Mouse (Mus musculus): ENCODE data around the gene Lsp1. TPM values are rescaled to one million over a fixed set of nuclear protein-coding genes. Genes with fewer than 3 reads are reported as not detected.

Gene Lsp1
- polyA plus RNA-seq, 1 experiment from 2014 or later: 83.5 TPM

DNA sequence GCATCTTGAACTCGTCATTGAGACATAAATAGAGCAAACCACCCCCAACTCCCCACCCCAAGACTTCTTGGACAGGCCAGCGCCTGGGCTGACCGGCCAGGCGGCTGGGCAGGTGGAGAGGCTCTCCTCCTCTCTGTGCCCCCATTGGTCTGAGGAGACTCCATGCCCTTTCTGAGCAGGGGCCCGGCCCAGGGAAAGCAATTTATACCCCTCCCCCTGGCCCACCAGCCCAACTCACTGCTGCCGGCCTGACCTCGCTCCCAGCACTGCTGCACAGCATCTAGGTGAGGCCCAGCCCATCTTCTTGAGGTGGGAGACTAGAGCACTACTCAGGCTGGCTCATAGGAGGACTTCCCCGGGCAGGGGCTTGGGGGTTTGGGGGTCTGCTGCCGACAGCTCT lies 19.0 kb upstream of the Lsp1 start, which contains the start of gene Tnni2:
TSS of gene Tnni2 (plus strand) at position 224 of the 400 bp plus-strand sequence.
- peak within 1 kb of the TSS; percentile 76 for H3K27ac ChIP-seq (ENCODE audit: low read length)
- no peaks in the 10 kb centered on the region for H3K27me3 ChIP-seq (ENCODE audit: control insufficient read depth, insufficient read depth, low read length)
- no peak within 1 kb of the TSS for H3K4me2 ChIP-seq (ENCODE audit: low read depth, low read length)
- 78% methylated on average over 9 of the region's 9 CpGs for WGBS
- no peaks in the 10 kb centered on the region for H3K36me3 ChIP-seq (ENCODE audit: control insufficient read depth, insufficient read depth)
- no peak within 1 kb of the TSS for H3K4me3 ChIP-seq (ENCODE audit: low read length)
- H3K4me1 ChIP-seq (ENCODE audit: control insufficient read depth, insufficient read depth, low read length): peaks cover 21% of the 10 kb centered on the region
- H3K9ac ChIP-seq (ENCODE audit: low read length): peak within 1 kb of the TSS; percentile 69
- no peaks in the 10 kb centered on the region for H3K9me3 ChIP-seq (replicated peaks; ENCODE audit: control insufficient read depth, low read length)
- ATAC-seq (replicated peaks; ENCODE audit: extremely low read depth, insufficient read depth, low FRiP score): no peak

DNA sequence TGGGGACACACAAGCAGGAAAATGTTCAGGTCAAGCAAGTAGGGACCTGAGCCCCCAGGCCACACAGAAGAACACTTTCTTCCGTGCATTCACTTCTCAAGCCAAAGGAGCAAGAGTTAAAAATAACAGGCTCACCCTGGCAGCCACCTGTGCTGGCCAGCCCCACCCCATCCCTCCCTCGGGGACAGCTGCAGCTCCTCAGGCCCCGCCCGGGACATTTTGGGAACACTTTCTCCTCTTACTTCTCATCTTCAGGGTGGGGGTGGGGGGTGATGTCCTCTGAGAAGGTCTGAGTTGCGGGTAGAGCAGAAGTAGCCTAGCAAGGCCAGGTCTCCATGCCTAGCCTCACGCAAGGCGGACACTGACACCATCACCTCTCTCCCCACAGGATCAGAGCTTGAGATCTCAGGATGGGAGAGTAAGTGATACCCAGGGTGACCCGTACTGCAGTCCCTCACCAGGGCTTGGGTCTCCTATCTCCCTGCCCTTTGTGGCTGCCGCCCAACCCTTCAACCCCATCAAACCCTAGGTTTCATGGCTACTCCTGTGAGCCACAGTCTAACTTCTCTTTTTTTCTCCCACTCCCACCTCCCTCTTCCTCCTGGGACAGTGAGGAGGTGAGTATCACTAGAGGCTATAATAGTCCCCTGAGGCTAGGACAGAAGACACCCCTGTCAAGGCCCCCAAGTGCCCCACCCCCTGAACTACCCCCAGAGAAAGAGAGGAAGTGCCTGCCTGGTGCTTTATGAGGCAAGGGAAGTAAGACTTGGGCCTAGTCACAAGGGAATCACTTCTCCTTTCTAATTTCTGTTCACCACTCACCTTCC lies 18.3 kb upstream of the Lsp1 start:
- WGBS: 64% methylated on average over 9 of the region's 9 CpGs
- H3K4me1 ChIP-seq (ENCODE audit: control insufficient read depth, insufficient read depth, low read length): peaks cover 21% of the 10 kb centered on the region
- H3K9ac ChIP-seq (ENCODE audit: low read length): peak overlapping the region; percentile 51

DNA sequence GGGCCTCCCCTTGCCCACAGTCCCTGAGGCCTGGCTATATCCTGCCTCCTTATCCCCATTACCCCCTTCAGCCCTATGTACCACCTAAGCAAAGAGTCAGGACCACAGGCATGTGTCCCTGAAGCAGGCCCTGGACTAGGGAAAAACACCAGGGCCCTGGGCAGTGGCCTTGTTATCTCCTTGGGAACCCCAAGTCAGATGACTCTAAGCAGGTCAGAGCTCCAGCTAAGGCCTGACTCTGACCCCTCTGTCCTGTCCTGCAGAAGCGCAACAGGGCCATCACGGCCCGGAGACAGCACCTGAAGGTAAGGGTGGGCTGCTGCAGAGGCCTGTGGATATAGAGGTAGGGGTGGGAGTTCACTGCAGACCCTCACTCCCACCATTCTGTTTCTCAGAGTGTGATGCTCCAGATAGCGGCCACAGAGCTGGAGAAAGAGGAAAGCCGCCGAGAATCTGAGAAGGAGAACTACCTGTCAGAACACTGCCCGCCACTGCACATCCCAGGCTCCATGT lies 17.6 kb upstream of the Lsp1 start:
- H3K4me2 ChIP-seq (ENCODE audit: low read depth, low read length): no peak overlapping the region
- H3K9me3 ChIP-seq (replicated peaks; ENCODE audit: control insufficient read depth, low read length): no peaks in the 10 kb centered on the region
- H3K27ac ChIP-seq (ENCODE audit: low read length): 0 out of 2 replicates have a peak overlapping the region, but pooled peaks have one; percentile 30
- H3K4me3 ChIP-seq (ENCODE audit: low read length): no peak overlapping the region
- peaks cover 21% of the 10 kb centered on the region for H3K4me1 ChIP-seq (ENCODE audit: control insufficient read depth, insufficient read depth, low read length)
- 92% methylated on average over 7 of the region's 7 CpGs for WGBS
- H3K9ac ChIP-seq (ENCODE audit: low read length): peak overlapping the region; percentile 25; the same call in 1 of the 2 replicates
- no peaks in the 10 kb centered on the region for H3K36me3 ChIP-seq (ENCODE audit: control insufficient read depth, insufficient read depth)
- ATAC-seq (replicated peaks; ENCODE audit: extremely low read depth, insufficient read depth, low FRiP score): no peak
- no peaks in the 10 kb centered on the region for H3K27me3 ChIP-seq (ENCODE audit: control insufficient read depth, insufficient read depth, low read length)

More for the DNA sequence above, 18.3 kb upstream of the Lsp1 start:
- H3K36me3 ChIP-seq (ENCODE audit: control insufficient read depth, insufficient read depth): no peaks in the 10 kb centered on the region
- H3K4me2 ChIP-seq (ENCODE audit: low read depth, low read length): no peak overlapping the region
- H3K27me3 ChIP-seq (ENCODE audit: control insufficient read depth, insufficient read depth, low read length): no peaks in the 10 kb centered on the region
- no peaks in the 10 kb centered on the region for H3K9me3 ChIP-seq (replicated peaks; ENCODE audit: control insufficient read depth, low read length)
- ATAC-seq (replicated peaks; ENCODE audit: extremely low read depth, insufficient read depth, low FRiP score): no peak
- no peak overlapping the region for H3K4me3 ChIP-seq (ENCODE audit: low read length)
- peak overlapping the region; percentile 76 for H3K27ac ChIP-seq (ENCODE audit: low read length)

DNA sequence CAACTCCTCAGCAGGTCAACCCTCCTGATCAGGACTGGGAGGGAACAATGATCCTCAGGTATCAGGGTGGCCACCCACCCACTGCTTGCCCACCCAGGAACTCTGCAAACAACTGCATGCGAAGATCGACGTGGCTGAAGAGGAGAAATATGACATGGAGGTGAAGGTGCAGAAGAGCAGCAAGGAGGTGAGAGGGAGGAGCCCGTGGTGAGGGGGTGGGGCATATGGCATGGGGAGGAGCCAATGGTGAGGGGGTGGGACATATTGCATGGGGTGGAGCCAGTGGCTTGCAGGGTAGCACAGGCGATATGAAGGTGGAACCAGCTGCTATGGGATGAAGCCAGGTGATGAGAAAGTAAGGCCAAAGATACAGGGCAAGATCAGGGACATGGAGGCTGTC lies 17.1 kb upstream of the Lsp1 start:
- Histone ChIP-seq H3K36me3 (ENCODE audit: control insufficient read depth, insufficient read depth) (no peaks in the 10 kb centered on the region), H3K4me2 (ENCODE audit: low read depth, low read length) (no peak overlapping the region), H3K9ac (ENCODE audit: low read length) (no peak overlapping the region), H3K27me3 (ENCODE audit: control insufficient read depth, insufficient read depth, low read length) (no peaks in the 10 kb centered on the region), H3K4me3 (ENCODE audit: low read length) (no peak overlapping the region), H3K4me1 (ENCODE audit: control insufficient read depth, insufficient read depth, low read length) (peaks cover 21% of the 10 kb centered on the region), H3K9me3 (replicated peaks; ENCODE audit: control insufficient read depth, low read length) (no peaks in the 10 kb centered on the region), H3K27ac (ENCODE audit: low read length) (no peak overlapping the region)
- no peak for ATAC-seq (replicated peaks; ENCODE audit: extremely low read depth, insufficient read depth, low FRiP score)
- 90% methylated on average over 5 of the region's 5 CpGs for WGBS

DNA sequence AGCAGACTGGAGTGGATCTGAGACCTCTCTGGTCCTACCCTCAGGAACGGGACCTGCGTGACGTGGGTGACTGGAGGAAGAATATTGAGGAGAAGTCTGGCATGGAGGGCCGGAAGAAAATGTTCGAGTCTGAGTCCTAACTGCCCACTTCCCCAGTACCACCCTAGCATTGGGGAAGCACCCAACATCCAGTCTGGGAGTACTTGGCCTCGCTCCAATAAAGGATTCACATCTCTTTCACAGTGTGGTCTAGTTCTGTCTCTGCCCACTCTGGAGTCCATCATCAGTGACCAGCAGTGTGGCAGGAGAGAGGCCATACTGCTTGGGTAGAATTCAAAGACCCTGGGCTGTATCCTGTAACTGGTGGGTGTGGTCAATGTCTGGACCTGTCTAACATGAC lies 16.4 kb upstream of the Lsp1 start:
- Histone ChIP-seq H3K4me1 (ENCODE audit: control insufficient read depth, insufficient read depth, low read length) (peaks cover 25% of the 10 kb centered on the region), H3K27me3 (ENCODE audit: control insufficient read depth, insufficient read depth, low read length) (no peaks in the 10 kb centered on the region), H3K9ac (ENCODE audit: low read length) (no peak overlapping the region), H3K27ac (ENCODE audit: low read length) (no peak overlapping the region), H3K36me3 (ENCODE audit: control insufficient read depth, insufficient read depth) (no peaks in the 10 kb centered on the region), H3K4me2 (ENCODE audit: low read depth, low read length) (no peak overlapping the region), H3K4me3 (ENCODE audit: low read length) (no peak overlapping the region), H3K9me3 (replicated peaks; ENCODE audit: control insufficient read depth, low read length) (no peaks in the 10 kb centered on the region)
- no peak for ATAC-seq (replicated peaks; ENCODE audit: extremely low read depth, insufficient read depth, low FRiP score)
- 96% methylated on average over 6 of the region's 6 CpGs for WGBS

DNA sequence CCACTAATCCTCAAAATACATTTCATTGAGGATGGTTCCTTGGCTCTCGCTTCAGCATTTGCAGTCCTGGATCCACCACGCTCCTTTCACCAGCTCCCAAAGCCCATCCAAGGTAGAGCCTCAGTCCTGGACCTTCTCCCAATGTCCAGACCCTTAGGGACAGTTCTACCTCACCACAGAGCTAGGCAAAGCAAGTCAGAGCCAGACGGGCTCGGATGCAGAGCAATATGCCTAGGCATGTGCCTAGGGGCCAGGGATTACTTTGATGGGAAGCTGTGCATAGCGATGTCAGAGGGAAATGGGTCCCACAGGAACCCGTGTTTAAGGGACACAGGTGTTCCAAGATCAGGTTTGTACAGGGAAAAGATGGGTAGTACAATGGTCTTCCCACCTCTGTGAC lies 15.3 kb upstream of the Lsp1 start:
- no peak overlapping the region for H3K4me3 ChIP-seq (ENCODE audit: low read length)
- no peaks in the 10 kb centered on the region for H3K27me3 ChIP-seq (ENCODE audit: control insufficient read depth, insufficient read depth, low read length)
- 92% methylated on average over 6 of the region's 6 CpGs for WGBS
- no peak overlapping the region for H3K4me2 ChIP-seq (ENCODE audit: low read depth, low read length)
- H3K9ac ChIP-seq (ENCODE audit: low read length): no peak overlapping the region
- H3K4me1 ChIP-seq (ENCODE audit: control insufficient read depth, insufficient read depth, low read length): peaks cover 26% of the 10 kb centered on the region
- H3K36me3 ChIP-seq (ENCODE audit: control insufficient read depth, insufficient read depth): no peaks in the 10 kb centered on the region
- H3K27ac ChIP-seq (ENCODE audit: low read length): no peak overlapping the region
- no peak for ATAC-seq (replicated peaks; ENCODE audit: extremely low read depth, insufficient read depth, low FRiP score)
- no peaks in the 10 kb centered on the region for H3K9me3 ChIP-seq (replicated peaks; ENCODE audit: control insufficient read depth, low read length)

DNA sequence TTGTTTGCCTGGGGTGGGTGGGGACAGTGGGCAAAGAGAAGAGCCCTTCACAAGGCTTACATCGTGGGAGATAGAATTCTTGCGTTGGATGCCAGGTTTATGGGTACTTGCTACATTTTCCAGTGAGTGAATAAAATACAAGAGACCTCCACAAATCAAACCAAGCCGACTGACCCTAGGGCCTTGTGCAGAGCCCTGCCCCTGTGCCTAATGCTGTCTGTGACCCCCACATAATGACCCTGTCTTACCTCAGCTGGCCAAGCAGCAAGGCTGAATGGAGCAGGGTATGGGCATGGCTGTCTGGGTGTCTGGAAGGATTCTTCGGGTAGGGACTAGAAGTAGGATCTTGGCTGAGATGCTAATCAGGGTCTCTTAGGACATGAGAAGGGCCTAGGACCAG lies 14.3 kb upstream of the Lsp1 start:
- H3K4me2 ChIP-seq (ENCODE audit: low read depth, low read length): no peak overlapping the region
- peaks cover 18% of the 10 kb centered on the region for H3K4me1 ChIP-seq (ENCODE audit: control insufficient read depth, insufficient read depth, low read length)
- WGBS: 84% methylated on average over 4 of the region's 4 CpGs
- no peak overlapping the region for H3K4me3 ChIP-seq (ENCODE audit: low read length)
- H3K9me3 ChIP-seq (replicated peaks; ENCODE audit: control insufficient read depth, low read length): no peaks in the 10 kb centered on the region
- H3K27ac ChIP-seq (ENCODE audit: low read length): no peak overlapping the region
- no peak overlapping the region for H3K9ac ChIP-seq (ENCODE audit: low read length)
- H3K36me3 ChIP-seq (ENCODE audit: control insufficient read depth, insufficient read depth): no peaks in the 10 kb centered on the region
- no peaks in the 10 kb centered on the region for H3K27me3 ChIP-seq (ENCODE audit: control insufficient read depth, insufficient read depth, low read length)
- no peak for ATAC-seq (replicated peaks; ENCODE audit: extremely low read depth, insufficient read depth, low FRiP score)

DNA sequence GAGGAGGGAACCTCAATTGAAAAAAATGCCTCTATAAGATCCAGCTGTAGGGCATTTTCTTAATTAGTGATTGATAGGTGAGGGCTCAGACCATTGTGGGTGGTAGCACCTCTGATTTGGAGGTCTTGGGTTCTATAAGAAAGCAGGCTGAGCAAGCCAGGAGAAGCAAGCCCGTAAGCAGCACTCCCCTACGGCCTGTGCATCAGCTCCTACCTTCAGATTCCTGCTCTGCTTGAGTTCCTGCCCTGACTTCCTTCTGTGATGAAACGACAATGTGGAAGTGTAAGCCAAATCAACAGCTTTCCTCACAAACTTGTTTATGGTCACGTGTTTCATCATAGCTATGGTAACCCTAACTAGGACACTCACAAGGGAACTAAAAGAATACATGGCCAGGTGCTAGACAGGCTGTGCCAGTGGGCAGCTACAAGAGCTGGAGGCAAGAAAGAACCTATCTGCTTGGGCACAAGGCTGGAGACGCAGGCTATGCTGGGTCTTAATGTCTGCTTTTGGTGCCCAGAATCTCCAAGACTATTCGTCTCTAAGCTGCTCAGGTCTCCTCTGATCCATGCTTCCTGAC lies 11.5 kb upstream of the Lsp1 start:
- H3K4me3 ChIP-seq (ENCODE audit: low read length): no peak overlapping the region

DNA sequence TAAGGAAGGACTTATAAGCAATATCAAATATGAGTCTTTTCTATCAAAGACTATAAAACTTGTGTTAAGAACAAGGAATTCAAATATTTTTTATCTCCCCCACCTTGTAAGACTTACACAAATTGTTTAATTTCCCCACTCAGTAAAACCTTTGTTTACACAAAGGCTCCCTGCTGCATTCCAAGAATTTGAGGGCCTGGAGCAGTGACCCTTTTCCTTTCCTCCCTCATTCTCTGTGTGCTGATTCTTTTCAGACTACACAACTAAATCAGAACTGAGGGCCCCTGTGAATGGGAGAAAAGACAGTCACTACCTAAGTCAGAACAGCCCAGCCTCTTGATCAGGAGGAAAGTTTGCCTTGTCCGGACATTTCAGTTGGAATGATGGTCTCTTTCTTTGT lies 5.9 kb upstream of the Lsp1 start:
- Histone ChIP-seq H3K9ac (ENCODE audit: low read length) (peak overlapping the region; percentile 40; the same call in 1 of the 2 replicates), H3K9me3 (replicated peaks; ENCODE audit: control insufficient read depth, low read length) (no peaks in the 10 kb centered on the region), H3K4me1 (ENCODE audit: control insufficient read depth, insufficient read depth, low read length) (peaks cover 49% of the 10 kb centered on the region), H3K27me3 (ENCODE audit: control insufficient read depth, insufficient read depth, low read length) (no peaks in the 10 kb centered on the region), H3K36me3 (ENCODE audit: control insufficient read depth, insufficient read depth) (no peaks in the 10 kb centered on the region), H3K27ac (ENCODE audit: low read length) (peak overlapping the region; percentile 95), H3K4me3 (ENCODE audit: low read length) (no peak overlapping the region), H3K4me2 (ENCODE audit: low read depth, low read length) (no peak overlapping the region)
- ATAC-seq (replicated peaks; ENCODE audit: extremely low read depth, insufficient read depth, low FRiP score): no peak
- WGBS: 61% methylated on average over 1 of the region's 1 CpGs

More for the DNA sequence above, 11.5 kb upstream of the Lsp1 start:
- 69% methylated on average over 6 of the region's 6 CpGs for WGBS
- H3K36me3 ChIP-seq (ENCODE audit: control insufficient read depth, insufficient read depth): no peaks in the 10 kb centered on the region
- peaks cover 9% of the 10 kb centered on the region for H3K4me1 ChIP-seq (ENCODE audit: control insufficient read depth, insufficient read depth, low read length)
- H3K9me3 ChIP-seq (replicated peaks; ENCODE audit: control insufficient read depth, low read length): no peaks in the 10 kb centered on the region
- no peaks in the 10 kb centered on the region for H3K27me3 ChIP-seq (ENCODE audit: control insufficient read depth, insufficient read depth, low read length)
- H3K27ac ChIP-seq (ENCODE audit: low read length): peak overlapping the region; percentile 4; the same call in 1 of the 2 replicates
- ATAC-seq (replicated peaks; ENCODE audit: extremely low read depth, insufficient read depth, low FRiP score): no peak
- no peak overlapping the region for H3K4me2 ChIP-seq (ENCODE audit: low read depth, low read length)
- no peak overlapping the region for H3K9ac ChIP-seq (ENCODE audit: low read length)

All from heart, embryonic 16.5 days (tissue).